Mouse (Mus musculus) forebrain, embryonic 10.5 days (tissue): ENCODE results near the gene Atad3a. TPM values are rescaled to one million over a fixed set of nuclear protein-coding genes. Genes with fewer than 3 reads are reported as not detected.

ENCODE experiments used
- DNase-seq: peaks from one replicate; pipeline ENCODE4 v3.0.0-alpha.2; 2017; ENCODE audit warnings: low spot score; ENCODE audit errors: extremely low spot score
- H3K27ac ChIP-seq: fragments of 300-500 bp; sonication (generic); 2 replicates; pipeline ENCODE4 v1.5.1; 2016; ENCODE audit warnings: mild to moderate bottlenecking
- H3K27me3 ChIP-seq: fragments of 300-500 bp; sonication (generic); 2 replicates; pipeline ENCODE4 v1.6.1; 2016; ENCODE audit warnings: mild to moderate bottlenecking; ENCODE audit not compliant: poor library complexity, severe bottlenecking
- H3K36me3 ChIP-seq: fragments of 300-500 bp; sonication (generic); replicated peaks from 2 replicates; pipeline ENCODE4 v1.6.1; 2016; ENCODE audit warnings: mild to moderate bottlenecking, moderate library complexity
- H3K4me1 ChIP-seq: fragments of 300-500 bp; sonication (generic); 2 replicates; pipeline ENCODE4 v1.6.1; 2016
- H3K4me3 ChIP-seq: fragments of 300-500 bp; sonication (generic); 2 replicates; pipeline ENCODE4 v1.5.1; 2016; ENCODE audit warnings: mild to moderate bottlenecking, moderate library complexity
- H3K9me3 ChIP-seq: fragments of 300-500 bp; sonication (generic); 2 replicates; pipeline ENCODE4 v1.6.1; 2016; ENCODE audit warnings: mild to moderate bottlenecking, moderate library complexity
- WGBS: fragments of 180-500 bp; shearing (Covaris S2); methylation state at CpG from one replicate; pipeline ENCODE4 v1.1.7; 2016; 5-methylcytosine and 5-hydroxymethylcytosine counted together
- polyA plus RNA-seq: library from polyadenylated mRNA; unstranded; fragments of >200 nt; fragmentation: Nextera tagmentation; extraction: Ambion mirVana; gene quantifications from 2 replicates; pipeline ENCODE4 v1.2.1, GENCODE M21; 2016

Gene Atad3a
- polyA plus RNA-seq, 1 experiment from 2014 or later: 149 TPM

- Histone ChIP-seq H3K9me3 (no peaks in the 10 kb centered on the region), H3K27ac (no peak overlapping the region), H3K4me1 (peaks cover 49% of the 10 kb centered on the region), H3K4me3 (no peak overlapping the region), H3K27me3 (peaks cover 57% of the 10 kb centered on the region), H3K36me3 (no peaks in the 10 kb centered on the region)
- WGBS: 91% methylated on average over 2 of the region's 2 CpGs
- no peak for DNase-seq
Observed at GRCm38 (mm10) chr4:155771706-155772105, 10.8 kb upstream of the Atad3a start.

- no peak for DNase-seq
- H3K27ac ChIP-seq: peak overlapping the region; percentile 96
- 46% methylated on average over 24 of the region's 24 CpGs for WGBS
Observed at GRCm38 (mm10) chr4:155770626-155771025, 9.7 kb upstream of the Atad3a start.

GRCm38 (mm10) chr4:155769880-155770512 lies 9.1 kb upstream of the Atad3a start:
- H3K9me3 ChIP-seq: no peaks in the 10 kb centered on the region
- peak overlapping the region; percentile 67 for H3K4me3 ChIP-seq
- DNase-seq: peak; percentile 90
- WGBS: under 1% methylated on average over 39 of the region's 39 CpGs
- peaks cover 46% of the 10 kb centered on the region for H3K27me3 ChIP-seq
- H3K36me3 ChIP-seq: no peaks in the 10 kb centered on the region
- peak overlapping the region; percentile 96 for H3K27ac ChIP-seq
- H3K4me1 ChIP-seq: peaks cover 38% of the 10 kb centered on the region

More at GRCm38 (mm10) chr4:155770626-155771025, 9.7 kb upstream of the Atad3a start:
- peaks cover 43% of the 10 kb centered on the region for H3K4me1 ChIP-seq
- H3K36me3 ChIP-seq: no peaks in the 10 kb centered on the region
- H3K9me3 ChIP-seq: no peaks in the 10 kb centered on the region
- H3K27me3 ChIP-seq: peaks cover 52% of the 10 kb centered on the region
- H3K4me3 ChIP-seq: peak overlapping the region; percentile 67

- no peak for DNase-seq
- peaks cover 33% of the 10 kb centered on the region for H3K4me1 ChIP-seq
- WGBS: 68% methylated on average over 5 of the region's 5 CpGs
- no peaks in the 10 kb centered on the region for H3K36me3 ChIP-seq
- peaks cover 41% of the 10 kb centered on the region for H3K27me3 ChIP-seq
- peak overlapping the region; percentile 96 for H3K27ac ChIP-seq
- peak overlapping the region; percentile 67 for H3K4me3 ChIP-seq
- no peaks in the 10 kb centered on the region for H3K9me3 ChIP-seq
Observed at GRCm38 (mm10) chr4:155769496-155769879, 8.6 kb upstream of the Atad3a start.

GRCm38 (mm10) chr4:155762357-155762756 lies 1.5 kb upstream of the Atad3a start:
- Histone ChIP-seq H3K4me3 (peak overlapping the region; percentile 81; the same call in 1 of the 2 replicates), H3K27ac (no peak overlapping the region), H3K36me3 (peaks cover 14% of the 10 kb centered on the region), H3K9me3 (no peaks in the 10 kb centered on the region), H3K4me1 (peaks cover 35% of the 10 kb centered on the region), H3K27me3 (no peaks in the 10 kb centered on the region)
- WGBS: 91% methylated on average over 3 of the region's 3 CpGs
- no peak for DNase-seq

- peaks cover 35% of the 10 kb centered on the region for H3K4me1 ChIP-seq
- DNase-seq: no peak
- 3% methylated on average over 28 of the region's 28 CpGs for WGBS
Observed at GRCm38 (mm10) chr4:155761356-155762099, 635 bp upstream of the Atad3a start.

GRCm38 (mm10) chr4:155759862-155760612 lies 856 bp downstream of the Atad3a start:
- Histone ChIP-seq H3K4me3 (peak overlapping the region; percentile 81), H3K36me3 (peaks cover 37% of the 10 kb centered on the region), H3K4me1 (peaks cover 35% of the 10 kb centered on the region), H3K9me3 (no peaks in the 10 kb centered on the region), H3K27ac (peak overlapping the region; percentile 88), H3K27me3 (no peaks in the 10 kb centered on the region)
- 4% methylated on average over 10 of the region's 10 CpGs for WGBS
- DNase-seq: no peak

More at GRCm38 (mm10) chr4:155761356-155762099, 635 bp upstream of the Atad3a start:
- peaks cover 23% of the 10 kb centered on the region for H3K36me3 ChIP-seq
- no peaks in the 10 kb centered on the region for H3K27me3 ChIP-seq
- peak overlapping the region; percentile 82 for H3K27ac ChIP-seq
- no peaks in the 10 kb centered on the region for H3K9me3 ChIP-seq
- peak overlapping the region; percentile 81 for H3K4me3 ChIP-seq

GRCm38 (mm10) chr4:155757011-155757410 lies 3.9 kb downstream of the Atad3a start:
- Histone ChIP-seq H3K9me3 (no peaks in the 10 kb centered on the region), H3K27ac (no peak overlapping the region), H3K4me3 (no peak overlapping the region), H3K27me3 (no peaks in the 10 kb centered on the region), H3K4me1 (peaks cover 29% of the 10 kb centered on the region), H3K36me3 (peaks cover 66% of the 10 kb centered on the region)
- DNase-seq: no peak
- 94% methylated on average over 12 of the region's 12 CpGs for WGBS

GRCm38 (mm10) chr4:155746575-155747490 lies 14.1 kb downstream of the Atad3a start:
- no peaks in the 10 kb centered on the region for H3K4me1 ChIP-seq
- no peak overlapping the region for H3K27ac ChIP-seq
- no peak overlapping the region for H3K4me3 ChIP-seq
- peaks cover 100% of the 10 kb centered on the region for H3K36me3 ChIP-seq
- no peaks in the 10 kb centered on the region for H3K9me3 ChIP-seq
- no peak for DNase-seq
- no peaks in the 10 kb centered on the region for H3K27me3 ChIP-seq
- WGBS: 91% methylated on average over 17 of the region's 17 CpGs

GRCm38 (mm10) chr4:155746036-155746548 lies 14.8 kb downstream of the Atad3a start:
- 92% methylated on average over 8 of the region's 8 CpGs for WGBS
- no peak overlapping the region for H3K4me3 ChIP-seq
- no peak overlapping the region for H3K27ac ChIP-seq
- no peak for DNase-seq
- no peaks in the 10 kb centered on the region for H3K9me3 ChIP-seq
- H3K4me1 ChIP-seq: no peaks in the 10 kb centered on the region
- H3K27me3 ChIP-seq: no peaks in the 10 kb centered on the region
- H3K36me3 ChIP-seq: peaks cover 100% of the 10 kb centered on the region

- DNase-seq: no peak
- H3K4me3 ChIP-seq: no peak overlapping the region
- no peaks in the 10 kb centered on the region for H3K9me3 ChIP-seq
- no peak overlapping the region for H3K27ac ChIP-seq
- H3K36me3 ChIP-seq: peaks cover 100% of the 10 kb centered on the region
- H3K27me3 ChIP-seq: no peaks in the 10 kb centered on the region
- WGBS: 95% methylated on average over 5 of the region's 5 CpGs
- H3K4me1 ChIP-seq: no peaks in the 10 kb centered on the region
Observed at GRCm38 (mm10) chr4:155745136-155745535, 15.8 kb downstream of the Atad3a start.

- WGBS: 97% methylated on average over 8 of the region's 8 CpGs
- H3K4me3 ChIP-seq: no peak overlapping the region
- no peak overlapping the region for H3K27ac ChIP-seq
- peaks cover 100% of the 10 kb centered on the region for H3K36me3 ChIP-seq
- H3K9me3 ChIP-seq: no peaks in the 10 kb centered on the region
- no peaks in the 10 kb centered on the region; the same call in 1 of the 2 replicates for H3K4me1 ChIP-seq
- H3K27me3 ChIP-seq: no peaks in the 10 kb centered on the region
- DNase-seq: no peak
Observed at GRCm38 (mm10) chr4:155744474-155744873, 16.4 kb downstream of the Atad3a start.
